Mouse (Mus musculus): ENCODE results near the gene Phldb3.
A peak's percentile ranks its signal among the peaks of the same experiment; 100 is the strongest.
"Not testable (repeated sequence)": the region's sequence is repeated elsewhere in the genome, so short reads cannot be mapped to it uniquely, and the experiment has no call there.

Gene Phldb3

GRCm38 (mm10) chr7:24595464-24595863 is 15.1 kb upstream of the Phldb3 start:
- no peak for DNase-seq

- DNase-seq, result no peak
These were observed 12.4 kb upstream of the Phldb3 start for GRCm38 (mm10) chr7:24598121-24598520.

GRCm38 (mm10) chr7:24599211-24600067 is 11.1 kb upstream of the Phldb3 start:
- no peak for DNase-seq

GRCm38 (mm10) chr7:24600941-24601597 is 9.5 kb upstream of the Phldb3 start:
- peak; percentile 95 for DNase-seq

- no peak for DNase-seq
These were observed 5.0 kb upstream of the Phldb3 start for GRCm38 (mm10) chr7:24605561-24605960.

GRCm38 (mm10) chr7:24606046-24606445 is 4.5 kb upstream of the Phldb3 start:
- DNase-seq, result no peak

GRCm38 (mm10) chr7:24608017-24608416 is 2.5 kb upstream of the Phldb3 start:
- no peak for DNase-seq

- no peak for DNase-seq
These were observed 2.0 kb upstream of the Phldb3 start for GRCm38 (mm10) chr7:24608561-24608960.

- DNase-seq, result peak; percentile 31
These were observed 424 bp downstream of the Phldb3 start for GRCm38 (mm10) chr7:24610879-24611494.

GRCm38 (mm10) chr7:24611709-24612108 is 1.1 kb downstream of the Phldb3 start:
- DNase-seq, result no peak

GRCm38 (mm10) chr7:24612308-24612910 is 1.8 kb downstream of the Phldb3 start:
- DNase-seq, result no peak

- no peak for DNase-seq
These were observed 4.3 kb downstream of the Phldb3 start for GRCm38 (mm10) chr7:24614816-24615215.

- DNase-seq, result no peak
These were observed 7.2 kb downstream of the Phldb3 start for GRCm38 (mm10) chr7:24617763-24618162.

- not testable (repeated sequence) for DNase-seq
These were observed 7.8 kb downstream of the Phldb3 start for GRCm38 (mm10) chr7:24618374-24618773.

- no peak for DNase-seq
These were observed 9.3 kb downstream of the Phldb3 start for GRCm38 (mm10) chr7:24619671-24620397.

GRCm38 (mm10) chr7:24621193-24621592 is 10.6 kb downstream of the Phldb3 start:
- DNase-seq, result no peak

- no peak for DNase-seq
These were observed 12.4 kb downstream of the Phldb3 start for GRCm38 (mm10) chr7:24622967-24623366.

GRCm38 (mm10) chr7:24628685-24629610 is 18.4 kb downstream of the Phldb3 start:
- peak; percentile 33 for DNase-seq

- DNase-seq, result no peak
These were observed 19.1 kb downstream of the Phldb3 start for GRCm38 (mm10) chr7:24629672-24630071.

- DNase-seq, result no peak
These were observed 19.7 kb downstream of the Phldb3 start for GRCm38 (mm10) chr7:24630116-24630880.

- no peak for DNase-seq
These were observed 25.7 kb downstream of the Phldb3 start, which contains the start of gene Lypd3 for GRCm38 (mm10) chr7:24636264-24636663. Gene Lypd3 (plus strand): TSS chr7:24636550.

Data from right cerebral cortex, adult 18-20 months (tissue).